Mouse (Mus musculus): ENCODE data around the gene Samd13.

DNA sequence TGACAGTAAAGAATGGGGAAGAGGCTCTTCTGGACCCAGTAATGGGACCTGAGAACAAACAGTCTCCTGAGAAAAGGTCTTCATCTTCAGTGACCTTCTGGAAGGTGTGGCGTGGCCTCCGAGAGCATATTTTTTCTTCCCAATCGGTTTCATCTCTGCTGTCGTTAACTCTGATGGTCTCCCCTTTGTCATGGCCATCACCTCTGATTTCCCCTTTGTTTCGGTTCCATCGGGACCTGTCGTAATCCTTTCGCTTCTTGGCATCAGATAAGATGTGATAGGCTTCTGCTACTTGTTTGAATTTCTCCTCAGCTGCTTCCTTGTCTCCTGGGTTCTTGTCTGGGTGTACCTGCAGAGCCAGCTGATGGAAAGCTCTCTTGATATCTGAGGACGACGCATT, 34.7 kb downstream of the Samd13 start:
- TF ChIP-seq POLR2A (IDR thresholded peaks at IDR 0.05; ENCODE audit: low read depth, low read length) (no peak), CTCF (IDR thresholded peaks at IDR 0.05; ENCODE audit: extremely low read depth, insufficient read length, insufficient replicate concordance, low read depth, low read length) (no peak)

Data from small intestine, adult 2 months (tissue).